Mouse (Mus musculus) G1E (cell line): ENCODE measurements around the gene Rnf126. TPM values are rescaled to one million over a fixed set of nuclear protein-coding genes. Genes with fewer than 3 reads are reported as not detected.

Experiments
- ATAC-seq: 2 replicates; pipeline ENCODE4 v1.8.0; 2016; ENCODE audit warnings: mild to moderate bottlenecking; ENCODE audit not compliant: insufficient number of reproducible peaks, poor library complexity, low FRiP score, severe bottlenecking; ENCODE audit errors: extremely low read depth
- DNase-seq: peaks from one replicate; pipeline ENCODE4 v3.0.0; 2012; ENCODE audit warnings: low spot score
- H3K27me3 ChIP-seq: 2 replicates; pipeline ENCODE4 v1.6.1; 2012; ENCODE audit warnings: mild to moderate bottlenecking, low read length, inconsistent platforms; ENCODE audit not compliant: insufficient read depth
- H3K36me3 ChIP-seq: replicated peaks from 2 replicates; pipeline ENCODE3; 2012; ENCODE audit warnings: mild to moderate bottlenecking, inconsistent platforms
- H3K4me1 ChIP-seq: 2 replicates; pipeline ENCODE4 v1.6.1; 2012; ENCODE audit warnings: low read depth, low read length, inconsistent platforms, mixed read lengths; ENCODE audit not compliant: insufficient read depth
- H3K4me3 ChIP-seq: 2 replicates; pipeline ENCODE4 v1.5.1; 2012; ENCODE audit warnings: low read depth, mild to moderate bottlenecking, inconsistent platforms, low read length, moderate library complexity, mixed read lengths
- H3K9me3 ChIP-seq: replicated peaks from 2 replicates; pipeline ENCODE4 v1.6.1; 2012; ENCODE audit warnings: inconsistent platforms
- CTCF ChIP-seq: IDR thresholded peaks from 2 replicates; pipeline ENCODE4 v1.5.1; 2012; ENCODE audit warnings: low read depth, low read length, inconsistent platforms, mixed read lengths
- GATA1 ChIP-seq: IDR thresholded peaks from 2 replicates; pipeline ENCODE4 v1.6.1; 2012; ENCODE audit warnings: borderline replicate concordance, low read length, inconsistent platforms, mixed read lengths
- GATA2 ChIP-seq: IDR thresholded peaks from 2 replicates; pipeline ENCODE4 v1.6.1; 2012; ENCODE audit warnings: low read depth, low read length, inconsistent platforms, borderline replicate concordance
- POLR2AphosphoS5 ChIP-seq: IDR thresholded peaks from 2 replicates; pipeline ENCODE4 v1.6.1; 2012; ENCODE audit warnings: low read depth, low read length, inconsistent platforms; ENCODE audit not compliant: insufficient replicate concordance
- TAL1 ChIP-seq: conservative IDR thresholded peaks from 2 replicates; pipeline ENCODE4 v1.6.1; 2012; ENCODE audit warnings: low read depth, low read length, inconsistent platforms, mixed read lengths
- polyA plus RNA-seq: library from polyadenylated mRNA; stranded (reverse); fragments of >175 nt; gene quantifications from 2 replicates; pipeline ENCODE4 v1.2.3, GENCODE M21; 2012
- total RNA-seq, 2 experiments: library from RNA; stranded (forward) in 1 of 2; stranded (reverse) in 1 of 2; fragments of 200-1000 nt in 1 of 2; fragments of >200 nt in 1 of 2; fragmentation: Nextera tagmentation in 1 of 2; gene quantifications; 2 replicates each; pipeline ENCODE4 v1.2.3; 2014 to 2017

Rnf126 gene
- total and polyA plus RNA-seq, 3 experiments = 23.5 to 353 (median 109) TPM

GRCm38 (mm10) chr10:79716254-79716987 is 50.3 kb downstream of the Rnf126 start, which contains the start of gene Hcn2:
Gene Hcn2, plus strand, starts transcription at chr10:79716634.
- no peak for TF ChIP-seq GATA1
- no peak for TF ChIP-seq POLR2AphosphoS5
- no peak for TF ChIP-seq GATA2
- no peak for TF ChIP-seq TAL1
- no peak for TF ChIP-seq CTCF
- H3K36me3 ChIP-seq = peaks cover 19% of the 10 kb centered on the region
- peaks cover 36% of the 10 kb centered on the region for H3K4me1 ChIP-seq
- H3K9me3 ChIP-seq = no peaks in the 10 kb centered on the region
- no peak for DNase-seq
- H3K4me3 ChIP-seq = peak within 1 kb of the TSS; percentile 68
- peaks cover 63% of the 10 kb centered on the region for H3K27me3 ChIP-seq
- ATAC-seq = no peak

GRCm38 (mm10) chr10:79714996-79715395 is 51.8 kb downstream of the Rnf126 start:
- Histone ChIP-seq H3K36me3 (peaks cover 34% of the 10 kb centered on the region), H3K4me1 (peaks cover 50% of the 10 kb centered on the region), H3K9me3 (no peaks in the 10 kb centered on the region), H3K27me3 (peaks cover 49% of the 10 kb centered on the region), H3K4me3 (no peak overlapping the region)
- ATAC-seq = no peak
- no peak for DNase-seq
- TF ChIP-seq CTCF (no peak), GATA1 (no peak), GATA2 (no peak), POLR2AphosphoS5 (no peak), TAL1 (no peak)

- Histone ChIP-seq H3K27me3 (peaks cover 31% of the 10 kb centered on the region), H3K4me1 (peaks cover 68% of the 10 kb centered on the region), H3K36me3 (peaks cover 52% of the 10 kb centered on the region), H3K9me3 (no peaks in the 10 kb centered on the region), H3K4me3 (no peak overlapping the region)
- TF ChIP-seq GATA2 = no peak
- TF ChIP-seq POLR2AphosphoS5 = peak; percentile 89; the same call in 1 of the 2 replicates
- TF ChIP-seq CTCF = no peak
- DNase-seq (no peak), ATAC-seq (no peak)
These were observed 53.6 kb downstream of the Rnf126 start for GRCm38 (mm10) chr10:79713163-79713562.

- H3K9me3 ChIP-seq = no peaks in the 10 kb centered on the region
- H3K4me1 ChIP-seq = peaks cover 71% of the 10 kb centered on the region
- peaks cover 57% of the 10 kb centered on the region for H3K36me3 ChIP-seq
- no peak overlapping the region for H3K4me3 ChIP-seq
- ATAC-seq (peak; percentile 58), DNase-seq (peak; percentile 93)
- peak; percentile 54; the same call in 1 of the 2 replicates for TF ChIP-seq POLR2AphosphoS5
- peak; percentile 86 for TF ChIP-seq TAL1
- TF ChIP-seq GATA2 = no peak
- peak; percentile 69 for TF ChIP-seq CTCF
- peaks cover 26% of the 10 kb centered on the region for H3K27me3 ChIP-seq
These were observed 54.1 kb downstream of the Rnf126 start for GRCm38 (mm10) chr10:79712499-79713126.

- ATAC-seq (no peak), DNase-seq (no peak)
- TF ChIP-seq CTCF (peak; percentile 43), GATA1 (no peak)
- H3K4me1 ChIP-seq = peaks cover 72% of the 10 kb centered on the region
- peaks cover 63% of the 10 kb centered on the region for H3K36me3 ChIP-seq
- H3K9me3 ChIP-seq = no peaks in the 10 kb centered on the region
- H3K4me3 ChIP-seq = no peak overlapping the region
- H3K27me3 ChIP-seq = peaks cover 20% of the 10 kb centered on the region
These were observed 54.7 kb downstream of the Rnf126 start for GRCm38 (mm10) chr10:79712029-79712428.

- no peaks in the 10 kb centered on the region for H3K9me3 ChIP-seq
- peaks cover 85% of the 10 kb centered on the region for H3K36me3 ChIP-seq
- DNase-seq (no peak), ATAC-seq (no peak)
- H3K4me3 ChIP-seq = peak overlapping the region; percentile 66; the same call in 1 of the 2 replicates
- H3K4me1 ChIP-seq = peaks cover 84% of the 10 kb centered on the region
- TF ChIP-seq GATA2 (no peak), TAL1 (no peak), CTCF (no peak), POLR2AphosphoS5 (no peak), GATA1 (no peak)
- no peaks in the 10 kb centered on the region for H3K27me3 ChIP-seq
These were observed 57.4 kb downstream of the Rnf126 start for GRCm38 (mm10) chr10:79709307-79709706.
